Mouse (Mus musculus) lung, embryonic 16.5 days (tissue): ENCODE data around the gene Gm29554. TPM values are rescaled to one million over a fixed set of nuclear protein-coding genes. Genes with fewer than 3 reads are reported as not detected.
"Not testable (repeated sequence)": the region's sequence is repeated elsewhere in the genome, so short reads cannot be mapped to it uniquely, and the experiment has no call there.

Experiments used
- ATAC-seq: fragments of 200-750 bp; cut with Nextera tagmentation; 2 replicates; pipeline ENCODE4 v1.8.0; 2017; ENCODE audit warnings: low read depth, mild to moderate bottlenecking, moderate library complexity
- H3K27ac ChIP-seq: fragments of 300-500 bp; sonication (generic); 2 replicates; pipeline ENCODE4 v1.5.1; 2014; ENCODE audit warnings: mild to moderate bottlenecking, control low read depth, low read length
- H3K27me3 ChIP-seq: fragments of 300-500 bp; sonication (generic); 2 replicates; pipeline ENCODE4 v1.6.1; 2014; ENCODE audit warnings: low read depth, low read length, mixed read lengths; ENCODE audit not compliant: control insufficient read depth, insufficient read depth
- H3K36me3 ChIP-seq: fragments of 300-500 bp; sonication (generic); 2 replicates; pipeline ENCODE4 v1.6.1; 2014; ENCODE audit warnings: low read length; ENCODE audit not compliant: control insufficient read depth, insufficient read depth
- H3K4me1 ChIP-seq: fragments of 300-500 bp; sonication (generic); replicated peaks from 2 replicates; pipeline ENCODE4 v1.6.1; 2014; ENCODE audit warnings: low read length, mixed read lengths; ENCODE audit not compliant: control insufficient read depth, insufficient read depth
- H3K4me2 ChIP-seq: fragments of 300-500 bp; sonication (generic); 2 replicates; pipeline ENCODE4 v1.6.1; 2014; ENCODE audit warnings: low read depth, low read length, control low read depth
- H3K4me3 ChIP-seq: fragments of 300-500 bp; sonication (generic); 2 replicates; pipeline ENCODE4 v1.5.1; 2014; ENCODE audit warnings: mild to moderate bottlenecking, low read length, control low read depth
- H3K9ac ChIP-seq: fragments of 300-500 bp; sonication (generic); 2 replicates; pipeline ENCODE4 v1.6.1; 2014; ENCODE audit warnings: low read length, control low read depth
- H3K9me3 ChIP-seq: fragments of 300-500 bp; sonication (generic); 2 replicates; pipeline ENCODE4 v1.6.1; 2016; ENCODE audit warnings: low read length; ENCODE audit not compliant: control insufficient read depth
- WGBS: fragments of 180-500 bp; shearing (Covaris S2); extraction: QIAGEN DNeasy Blood & Tissue Kit; methylation state at CpG from one replicate; pipeline ENCODE4 v1.1.7; 2014; 5-methylcytosine and 5-hydroxymethylcytosine counted together
- polyA plus RNA-seq: library from polyadenylated mRNA; unstranded; fragments of >200 nt; fragmentation: Nextera tagmentation; extraction: Ambion mirVana; gene quantifications from 2 replicates; pipeline ENCODE4 v1.2.1, GENCODE M21; 2015

Gm29554 gene
- polyA plus RNA-seq = not detected in 2 replicates

DNA sequence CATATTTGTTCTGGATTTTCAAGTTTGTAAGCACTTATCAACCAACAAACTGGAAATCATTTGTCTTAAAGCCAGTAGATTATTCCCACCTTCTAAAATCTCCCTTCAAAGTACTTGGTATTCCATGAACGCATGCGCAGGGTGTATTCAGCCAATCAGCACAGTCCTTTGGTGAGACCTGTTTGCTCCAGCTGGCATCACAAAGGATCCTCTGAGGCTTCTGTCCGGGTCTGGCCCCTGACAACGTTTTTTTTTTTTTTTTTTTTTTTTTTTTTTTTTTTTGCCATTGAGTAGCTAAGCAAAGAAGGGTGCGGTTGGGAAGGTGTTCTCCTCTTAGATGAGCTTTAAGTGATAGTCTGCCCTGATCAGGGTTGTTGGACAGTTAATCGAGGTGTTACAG lies at the start of gene Gm29554:
Gene Gm29554, plus strand, starts transcription at position 301 of the 400 bp plus-strand sequence.
- no CpG with 5 or more reads among the region's 6 CpGs for WGBS
- H3K4me1 ChIP-seq = not testable (repeated sequence)

More for the DNA sequence above, at the start of gene Gm29554:
- not testable (repeated sequence) for H3K27me3 ChIP-seq, H3K9ac ChIP-seq, H3K27ac ChIP-seq, H3K9me3 ChIP-seq, H3K4me3 ChIP-seq, ATAC-seq, H3K4me2 ChIP-seq, H3K36me3 ChIP-seq

Other genes starting within 250 kb of the Gm29554 start
- not detected in 2 replicates for gene Gm20812, start 108.0 kb downstream of the Gm29554 start, polyA plus RNA-seq